In the genomic region with DNA sequence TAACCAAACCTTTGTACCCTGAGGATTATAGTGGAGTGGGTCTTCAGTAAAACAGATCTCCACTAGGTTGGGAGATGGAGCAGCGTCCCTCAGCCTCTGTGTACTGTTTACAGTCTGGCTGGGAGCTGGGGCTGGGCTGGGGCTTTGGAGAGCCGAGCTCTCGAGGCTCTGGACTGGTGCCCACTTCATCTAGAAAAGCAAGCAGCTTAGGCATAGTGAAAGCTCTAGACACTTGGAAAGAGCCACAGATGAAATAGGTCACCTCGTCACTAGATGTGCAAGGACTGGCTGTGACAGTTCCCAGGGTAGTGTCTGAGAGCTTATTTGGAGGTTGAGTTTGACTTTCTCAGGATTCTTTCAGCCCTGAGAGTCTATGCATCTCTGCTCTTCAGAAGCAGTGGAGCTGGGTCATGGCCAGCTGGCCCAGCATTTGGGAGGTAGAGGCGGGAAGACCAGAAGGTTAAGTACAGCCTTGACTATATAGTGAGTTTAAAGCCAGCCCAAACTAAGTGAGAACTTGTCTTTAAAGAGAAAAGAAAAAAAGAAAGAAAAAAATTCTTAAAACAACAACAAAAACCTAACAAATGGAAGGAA, we compare ENCODE assay signal across 9 mouse cellular contexts. TPM values are rescaled to one million over a fixed set of nuclear protein-coding genes. Genes with fewer than 3 reads are reported as not detected.
DNase-seq lines count a peak whose midpoint lies in the region; ATAC-seq and TF ChIP-seq lines count a peak whose summit lies in the region.
"Had no signal": no experiment of that assay in that cellular context is flagged by ENCODE, and none has a peak within 500 bp of the region (broad histone marks: within the 10 kb centered on the region; RNA-seq: fewer than 3 reads in every experiment).

No protein-coding gene starts in this region.

- 50% methylated on average over 5 of the region's 5 CpGs for WGBS in heart, embryonic 11.5 days (ENCODE audit: insufficient replicate concordance)
- 32% methylated on average over 5 of the region's 5 CpGs for WGBS in heart, embryonic 13.5 days
- WGBS in small intestine, adult 2 months: 55% methylated on average over 5 of the region's 5 CpGs

- H3K9me3 ChIP-seq in heart, embryonic 11.5 days (replicated peaks; ENCODE audit: control insufficient read depth, low read length): no peaks in the 10 kb centered on the region
- no peaks in the 10 kb centered on the region for H3K9me3 ChIP-seq in heart, embryonic 13.5 days
- H3K9me3 ChIP-seq: limb, embryonic 12.5 days had no signal

- peak; percentile 97 for DNase-seq in heart, adult 11 months
- peak; percentile 53 to 58 for DNase-seq in right cerebral cortex, postnatal 10 days (ENCODE audit: low spot score in 2 of 2)
- no peak for DNase-seq in right cerebral cortex, adult 2 months (ENCODE audit: low spot score in 2 of 2)
- no peak for DNase-seq in thymus, postnatal 0 days (ENCODE audit: low spot score)

- no peak for TF ChIP-seq CTCF in small intestine, adult 2 months (IDR thresholded peaks at IDR 0.05; ENCODE audit: extremely low read depth, insufficient read length, insufficient replicate concordance, low read depth, low read length)

- no peak for TF ChIP-seq POLR2A in small intestine, adult 2 months (IDR thresholded peaks at IDR 0.05; ENCODE audit: low read depth, low read length)

- no peak overlapping the region for H3K4me2 ChIP-seq in heart, embryonic 11.5 days
- H3K4me2 ChIP-seq in heart, embryonic 13.5 days: 0 out of 2 replicates have a peak overlapping the region, but pooled peaks have one; percentile 18
- H3K4me2 ChIP-seq: limb, embryonic 12.5 days had no signal

- ATAC-seq in heart, embryonic 11.5 days (replicated peaks; ENCODE audit: insufficient number of reproducible peaks, low FRiP score, low TSS enrichment): no peak
- peak; percentile 25; the same call in 1 of the 2 replicates for ATAC-seq in heart, embryonic 13.5 days (ENCODE audit: extremely low read depth, insufficient number of reproducible peaks, low FRiP score, low TSS enrichment)
- no peak for ATAC-seq in activated CD4-positive, CD25-positive, alpha-beta regulatory T cell, adult 4 months

- no peaks in the 10 kb centered on the region for H3K36me3 ChIP-seq in heart, embryonic 11.5 days (ENCODE audit: control insufficient read depth, insufficient read depth, low read length)
- peaks cover 13% of the 10 kb centered on the region for H3K36me3 ChIP-seq in heart, embryonic 13.5 days
- 0 out of 2 replicates have a peak, but pooled peaks cover under 1% of the 10 kb centered on the region for H3K36me3 ChIP-seq in small intestine, adult 2 months (ENCODE audit: control insufficient read depth, insufficient read depth, low read length)

- no peaks in the 10 kb centered on the region for H3K27me3 ChIP-seq in heart, embryonic 11.5 days (ENCODE audit: control insufficient read depth, insufficient read depth, low read length)
- H3K27me3 ChIP-seq in heart, embryonic 13.5 days (replicated peaks): no peaks in the 10 kb centered on the region
- H3K27me3 ChIP-seq in small intestine, adult 2 months (ENCODE audit: control insufficient read depth, insufficient read depth, low read length): no peaks in the 10 kb centered on the region
- H3K27me3 ChIP-seq: limb, embryonic 12.5 days had no signal

- H3K9ac ChIP-seq in heart, embryonic 11.5 days (ENCODE audit: low read depth, low read length): no peak overlapping the region
- peak overlapping the region; percentile 9; the same call in 1 of the 2 replicates for H3K9ac ChIP-seq in heart, embryonic 13.5 days
- H3K9ac ChIP-seq: limb, embryonic 12.5 days had no signal

- H3K27ac ChIP-seq in heart, embryonic 11.5 days (ENCODE audit: low read depth, low read length): no peak overlapping the region
- H3K27ac ChIP-seq in heart, embryonic 13.5 days (replicated peaks): peak overlapping the region; percentile 58
- H3K27ac ChIP-seq in small intestine, adult 2 months (ENCODE audit: insufficient read depth, low read depth, low read length): 0 out of 2 replicates have a peak overlapping the region, but pooled peaks have one; percentile 21
- H3K27ac ChIP-seq: limb, embryonic 12.5 days had no signal

- H3K4me3 ChIP-seq in heart, embryonic 11.5 days (ENCODE audit: low read depth, low read length): no peak overlapping the region
- H3K4me3 ChIP-seq in heart, embryonic 13.5 days: no peak overlapping the region
- no peak overlapping the region for H3K4me3 ChIP-seq in small intestine, adult 2 months (ENCODE audit: low read depth, low read length)
- H3K4me3 ChIP-seq: limb, embryonic 12.5 days had no signal

- H3K4me1 ChIP-seq in heart, embryonic 11.5 days (ENCODE audit: control insufficient read depth, insufficient read depth, low read length): no peaks in the 10 kb centered on the region; the same call in 1 of the 2 replicates
- H3K4me1 ChIP-seq in heart, embryonic 13.5 days: peaks cover 23% of the 10 kb centered on the region
- H3K4me1 ChIP-seq in small intestine, adult 2 months (ENCODE audit: control insufficient read depth, insufficient read depth, insufficient read length, low read length): peaks cover 3% of the 10 kb centered on the region
- H3K4me1 ChIP-seq: limb, embryonic 12.5 days had no signal

RNA-seq across cellular contexts. Expression of gene Arpp19, which starts 35.7 kb away (rescaled TPM):
- polyA plus RNA-seq in heart, embryonic 11.5 days (2014; fragmentation: Nextera tagmentation; extraction: Ambion mirVana): 262 and 278 TPM in 2 replicates
- polyA plus RNA-seq in heart, embryonic 13.5 days (2015; fragmentation: Nextera tagmentation; extraction: Ambion mirVana): 205 and 219 TPM in 2 replicates
- 1.7 and 4.4 TPM in 2 replicates for polyA plus RNA-seq in small intestine, adult 2 months (2012; rRNA removed)
- 467 and 471 TPM in 2 replicates for polyA plus RNA-seq in thymus, postnatal 0 days (2015; fragmentation: Nextera tagmentation; extraction: Ambion mirVana)
- polyA plus RNA-seq in activated CD4-positive, CD25-positive, alpha-beta regulatory T cell, adult 4 months (2017; shearing (Covaris generic)): 100 to 1,000 TPM; 326 to 420 TPM

RNA-seq across cellular contexts. Expression of gene Fam214a, which starts 49.0 kb away (rescaled TPM):
- polyA plus RNA-seq in heart, embryonic 11.5 days (2014; fragmentation: Nextera tagmentation; extraction: Ambion mirVana): 9.7 and 9.9 TPM in 2 replicates
- 9.7 and 10.5 TPM in 2 replicates for polyA plus RNA-seq in heart, embryonic 13.5 days (2015; fragmentation: Nextera tagmentation; extraction: Ambion mirVana)
- polyA plus RNA-seq in small intestine, adult 2 months (2012; rRNA removed): 1.0 and 2.9 TPM in 2 replicates
- 15.3 and 17.4 TPM in 2 replicates for polyA plus RNA-seq in thymus, postnatal 0 days (2015; fragmentation: Nextera tagmentation; extraction: Ambion mirVana)
- 10 to 100 TPM; 26.7 to 27.3 TPM for polyA plus RNA-seq in activated CD4-positive, CD25-positive, alpha-beta regulatory T cell, adult 4 months (2017; shearing (Covaris generic))

Comparison
In these comparisons a context has a peak if more than half of its experiments do, and no peak if none do; other contexts are left out.
1. DNase-seq: peak in heart, adult 11 months (single experiment) and right cerebral cortex, postnatal 10 days (2 of 2); none in right cerebral cortex, adult 2 months (0 of 2) and thymus, postnatal 0 days (single experiment).
2. RNA of gene Arpp19, which starts 35.7 kb away (polyA plus RNA-seq): 467 to 471 TPM in thymus, postnatal 0 days, 326 to 420 TPM in activated CD4-positive, CD25-positive, alpha-beta regulatory T cell, adult 4 months, 262 to 278 TPM in heart, embryonic 11.5 days and 205 to 219 TPM in heart, embryonic 13.5 days; 1.7 to 4.4 TPM in small intestine, adult 2 months; every median in the first group is over 10 times any median in the second.